ENCODE assay signal across 16 mouse cellular contexts in genomic region chr5:91843044-91843443, GRCm38 (mm10).
DNase-seq lines count a peak whose midpoint lies in the region; ATAC-seq and TF ChIP-seq lines count a peak whose summit lies in the region.
"Had no signal": no experiment of that assay in that cellular context is flagged by ENCODE, and none has a peak within 500 bp of the region (broad histone marks: within the 10 kb centered on the region; RNA-seq: fewer than 3 reads in every experiment).

No protein-coding gene starts in this region.

- H3K9me3 ChIP-seq in heart, embryonic 11.5 days (replicated peaks; ENCODE audit: control insufficient read depth, low read length): no peaks in the 10 kb centered on the region
- H3K9me3 ChIP-seq in forebrain, embryonic 16.5 days (ENCODE audit: control insufficient read depth, low read length): no peaks in the 10 kb centered on the region
- H3K9me3 ChIP-seq in hindbrain, postnatal 0 days (ENCODE audit: low read length): no peaks in the 10 kb centered on the region
- H3K9me3 ChIP-seq: hindbrain, embryonic 15.5 days; liver, embryonic 13.5 days; neural tube, embryonic 13.5 days had no signal

- H3K4me3 ChIP-seq in heart, embryonic 11.5 days (ENCODE audit: low read depth, low read length): no peak overlapping the region
- H3K4me3 ChIP-seq in forebrain, embryonic 16.5 days (replicated peaks; ENCODE audit: low read length): no peak overlapping the region
- H3K4me3 ChIP-seq in hindbrain, postnatal 0 days (ENCODE audit: low read length): no peak overlapping the region
- H3K4me3 ChIP-seq: hindbrain, embryonic 15.5 days; liver, embryonic 13.5 days; neural tube, embryonic 13.5 days had no signal

- DNase-seq in heart, adult 11 months: peak; percentile 60
- DNase-seq in right cerebral cortex, adult 18-20 months: peak; percentile 10
- DNase-seq in right cerebral cortex, postnatal 25 days: no peak
- no peak for DNase-seq in hindbrain, postnatal 0 days (ENCODE audit: low spot score)
- DNase-seq: adrenal gland, adult 8-10 months; cerebellum, adult 9-10 months; kidney, adult 18-20 months; kidney, postnatal 25 days; liver, embryonic 13.5 days; thymus, adult 18-20 months had no signal

- 88% methylated on average over 4 of the region's 4 CpGs for WGBS in heart, embryonic 11.5 days (ENCODE audit: insufficient replicate concordance)
- 68% methylated on average over 4 of the region's 4 CpGs for WGBS in forebrain, embryonic 16.5 days
- WGBS in hindbrain, postnatal 0 days: 85% methylated on average over 4 of the region's 4 CpGs

- H3K27me3 ChIP-seq in heart, embryonic 11.5 days (ENCODE audit: control insufficient read depth, insufficient read depth, low read length): no peaks in the 10 kb centered on the region
- no peaks in the 10 kb centered on the region for H3K27me3 ChIP-seq in forebrain, embryonic 16.5 days (replicated peaks; ENCODE audit: control insufficient read depth, insufficient read depth, low read length)
- no peaks in the 10 kb centered on the region for H3K27me3 ChIP-seq in hindbrain, postnatal 0 days (ENCODE audit: insufficient read depth, low read length)
- H3K27me3 ChIP-seq: hindbrain, embryonic 15.5 days; liver, embryonic 13.5 days; neural tube, embryonic 13.5 days had no signal

- no peaks in the 10 kb centered on the region for H3K36me3 ChIP-seq in heart, embryonic 11.5 days (ENCODE audit: control insufficient read depth, insufficient read depth, low read length)
- no peaks in the 10 kb centered on the region for H3K36me3 ChIP-seq in forebrain, embryonic 16.5 days (ENCODE audit: control insufficient read depth, insufficient read depth)
- H3K36me3 ChIP-seq in hindbrain, postnatal 0 days (ENCODE audit: insufficient read depth, low read length): no peaks in the 10 kb centered on the region
- H3K36me3 ChIP-seq: hindbrain, embryonic 15.5 days; neural tube, embryonic 13.5 days had no signal

- H3K4me2 ChIP-seq in heart, embryonic 11.5 days: no peak overlapping the region
- no peak overlapping the region for H3K4me2 ChIP-seq in forebrain, embryonic 16.5 days (ENCODE audit: low read length)
- no peak overlapping the region for H3K4me2 ChIP-seq in hindbrain, postnatal 0 days (ENCODE audit: low read depth, low read length)
- H3K4me2 ChIP-seq: hindbrain, embryonic 15.5 days; liver, embryonic 13.5 days; neural tube, embryonic 13.5 days had no signal

- H3K27ac ChIP-seq in heart, embryonic 11.5 days (ENCODE audit: low read depth, low read length): no peak overlapping the region
- H3K27ac ChIP-seq in forebrain, embryonic 16.5 days (ENCODE audit: low read length): peak overlapping the region; percentile 31
- H3K27ac ChIP-seq in hindbrain, postnatal 0 days: no peak overlapping the region
- H3K27ac ChIP-seq: hindbrain, embryonic 15.5 days; liver, embryonic 13.5 days; neural tube, embryonic 13.5 days had no signal

- ATAC-seq in heart, embryonic 11.5 days (replicated peaks; ENCODE audit: insufficient number of reproducible peaks, low FRiP score, low TSS enrichment): no peak
- peak; percentile 77 for ATAC-seq in forebrain, embryonic 16.5 days
- no peak for ATAC-seq in megakaryocyte progenitor cell, adult 5-6 weeks (replicated peaks; ENCODE audit: poor library complexity)
- no peak for ATAC-seq in hindbrain, postnatal 0 days
- ATAC-seq: lung, postnatal 0 days had no signal

- TF ChIP-seq CTCF in hindbrain, postnatal 0 days (IDR thresholded peaks at IDR 0.05; ENCODE audit: low read depth): no peak

- no peak overlapping the region for H3K9ac ChIP-seq in heart, embryonic 11.5 days (ENCODE audit: low read depth, low read length)
- no peak overlapping the region for H3K9ac ChIP-seq in forebrain, embryonic 16.5 days (replicated peaks; ENCODE audit: low read depth, low read length)
- no peak overlapping the region for H3K9ac ChIP-seq in hindbrain, postnatal 0 days (replicated peaks; ENCODE audit: low read length)
- H3K9ac ChIP-seq: hindbrain, embryonic 15.5 days; liver, embryonic 13.5 days; neural tube, embryonic 13.5 days had no signal

- H3K4me1 ChIP-seq in heart, embryonic 11.5 days (ENCODE audit: control insufficient read depth, insufficient read depth, low read length): no peaks in the 10 kb centered on the region
- H3K4me1 ChIP-seq in forebrain, embryonic 16.5 days (replicated peaks; ENCODE audit: control insufficient read depth, insufficient read depth, low read length): peaks cover 7% of the 10 kb centered on the region; the same call in 1 of the 2 replicates
- H3K4me1 ChIP-seq in hindbrain, postnatal 0 days (ENCODE audit: insufficient read depth, low read length): no peaks in the 10 kb centered on the region
- H3K4me1 ChIP-seq: hindbrain, embryonic 15.5 days; neural tube, embryonic 13.5 days had no signal

Comparison
In these comparisons a context has a peak if more than half of its experiments do, and no peak if none do; other contexts are left out.
1. DNase-seq: peak in heart, adult 11 months (single experiment) and right cerebral cortex, adult 18-20 months (single experiment); none in right cerebral cortex, postnatal 25 days (single experiment) and hindbrain, postnatal 0 days (single experiment).